Mouse (Mus musculus) urinary bladder, postnatal 25 days (tissue): ENCODE data around the gene Pomc.
A peak's percentile ranks its signal among the peaks of the same experiment; 100 is the strongest.
"Not testable (repeated sequence)": the region's sequence is repeated elsewhere in the genome, so short reads cannot be mapped to it uniquely, and the experiment has no call there.

ENCODE experiments used
- DNase-seq: peaks from one replicate; pipeline ENCODE4 v3.0.0; 2022; ENCODE audit warnings: low spot score

Pomc gene

DNA sequence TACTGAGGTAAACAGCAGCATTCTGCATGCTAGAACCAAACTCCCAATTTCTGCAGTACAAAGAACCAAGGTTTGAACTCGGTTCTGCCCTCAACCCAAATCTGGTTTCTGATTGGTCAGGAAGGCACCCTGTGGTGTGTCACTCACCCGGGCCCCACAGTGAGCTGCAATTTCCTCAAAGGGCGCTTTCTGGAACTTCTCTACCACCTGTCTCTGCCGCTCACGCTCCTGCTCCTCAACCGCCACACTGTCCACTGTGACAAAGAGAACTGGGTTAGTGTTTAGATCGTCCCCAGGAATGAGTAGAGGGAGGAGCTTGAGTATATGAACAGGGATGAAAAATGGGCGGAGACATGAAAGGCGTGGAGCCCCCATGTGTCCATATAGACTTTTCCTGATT, 13.6 kb downstream of the Pomc start:
- no peak for DNase-seq

GRCm38 (mm10) chr12:3973169-3973568, 18.4 kb downstream of the Pomc start:
- not testable (repeated sequence) for DNase-seq

DNA sequence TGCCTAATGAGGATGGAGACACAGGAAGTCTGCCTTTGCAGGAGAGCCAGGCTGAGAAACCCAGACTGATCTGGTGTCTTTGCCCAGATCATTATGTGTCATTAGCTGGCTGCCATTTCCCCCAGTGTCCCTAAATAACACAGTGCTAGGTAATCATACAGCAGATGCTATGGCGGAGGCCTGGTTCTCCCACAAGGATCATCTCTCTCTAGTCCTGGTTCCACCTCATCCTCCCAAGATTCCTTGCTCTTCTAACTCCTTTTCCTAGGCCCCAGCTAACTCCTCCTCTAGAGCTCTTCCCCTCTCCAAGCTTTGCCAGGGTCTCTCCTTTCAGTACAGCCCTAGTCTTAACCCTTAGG, 26.2 kb downstream of the Pomc start:
- DNase-seq, result no peak

DNA sequence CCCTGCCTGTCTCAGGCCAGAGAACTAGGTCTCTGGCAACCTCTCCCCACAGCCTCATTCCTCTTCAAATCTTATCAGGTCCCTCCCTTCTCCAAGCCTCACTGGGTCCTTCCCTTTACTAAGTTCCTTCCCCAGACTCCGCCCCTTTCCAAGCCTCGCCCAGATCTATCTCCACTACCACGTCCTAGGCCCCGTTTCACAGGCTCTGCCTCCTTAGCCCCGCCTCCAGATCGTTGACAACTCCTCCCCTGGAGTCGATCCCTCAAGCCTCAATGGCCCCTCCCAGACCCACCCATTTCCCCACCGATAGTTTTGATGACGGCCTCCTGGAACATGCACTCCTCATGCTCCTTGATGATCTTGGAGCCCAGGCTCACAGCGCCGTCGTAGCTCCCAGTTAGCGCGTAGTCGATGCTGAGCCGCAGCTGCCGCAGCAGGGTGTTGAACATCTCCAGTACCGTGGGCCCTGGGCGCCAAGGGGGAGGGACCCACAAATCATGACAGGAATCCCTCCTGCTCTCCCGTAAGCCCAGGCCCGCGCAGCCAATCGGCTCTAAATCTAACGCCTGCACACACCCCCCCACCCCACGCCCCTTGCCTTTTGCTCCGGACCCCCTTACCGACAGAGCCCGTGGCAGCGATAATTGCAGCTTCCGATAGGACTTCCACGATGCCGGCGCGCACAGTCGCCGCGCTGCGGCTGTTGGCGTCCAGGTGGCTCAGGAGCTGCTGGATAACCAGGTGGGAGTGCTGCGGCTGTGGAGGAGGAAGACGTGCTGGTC, 26.8 kb downstream of the Pomc start:
- peak; percentile 72 for DNase-seq

DNA sequence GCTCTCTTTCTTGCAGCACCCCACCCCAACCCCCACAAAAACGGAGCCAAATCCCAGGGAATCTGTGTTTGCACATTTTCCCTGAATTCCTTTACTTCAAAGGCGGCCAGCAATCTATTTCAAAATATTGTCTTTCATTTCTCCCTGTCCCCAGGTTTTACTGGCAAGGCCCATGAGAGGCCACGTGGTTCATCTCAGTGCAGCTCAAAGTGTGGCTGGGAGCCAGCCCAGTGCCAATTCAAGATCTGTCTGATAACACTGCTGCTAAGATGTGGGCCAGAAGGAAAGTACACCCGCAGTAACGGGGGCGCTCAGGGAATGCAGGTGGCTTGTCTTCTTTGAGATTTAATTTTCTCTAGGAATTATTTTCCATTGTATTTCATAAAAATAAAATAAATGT, 27.5 kb downstream of the Pomc start:
- DNase-seq, result peak; percentile 23

- DNase-seq, result peak; percentile 68
Measured at GRCm38 (mm10) chr12:3983736-3984135, 29.0 kb downstream of the Pomc start.

- no peak for DNase-seq
Measured at GRCm38 (mm10) chr12:3984446-3984845, 29.7 kb downstream of the Pomc start.

GRCm38 (mm10) chr12:3989943-3990342, 35.2 kb downstream of the Pomc start:
- no peak for DNase-seq

DNA sequence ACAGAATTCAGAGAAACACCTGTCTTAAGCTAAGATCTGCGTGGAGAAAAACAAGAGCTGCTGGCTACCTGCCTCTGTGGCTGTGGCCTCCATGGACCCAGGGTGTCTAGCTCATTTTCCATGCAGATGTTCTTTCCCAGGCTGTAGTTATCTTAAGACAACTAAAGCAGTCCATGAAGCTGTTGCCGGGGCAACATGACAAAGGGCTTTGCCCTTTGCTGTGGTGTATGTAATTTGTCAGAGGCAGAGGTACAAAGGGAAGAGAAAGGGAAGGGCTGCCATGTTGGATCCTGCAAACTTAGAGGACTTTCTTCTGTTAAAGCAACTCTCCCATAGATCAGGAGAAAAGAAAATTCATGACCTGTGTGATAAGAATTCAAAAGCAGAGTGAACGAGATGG, 36.3 kb downstream of the Pomc start:
- DNase-seq, result no peak

- DNase-seq, result no peak
Measured at GRCm38 (mm10) chr12:3996749-3997148, 42.0 kb downstream of the Pomc start.

DNA sequence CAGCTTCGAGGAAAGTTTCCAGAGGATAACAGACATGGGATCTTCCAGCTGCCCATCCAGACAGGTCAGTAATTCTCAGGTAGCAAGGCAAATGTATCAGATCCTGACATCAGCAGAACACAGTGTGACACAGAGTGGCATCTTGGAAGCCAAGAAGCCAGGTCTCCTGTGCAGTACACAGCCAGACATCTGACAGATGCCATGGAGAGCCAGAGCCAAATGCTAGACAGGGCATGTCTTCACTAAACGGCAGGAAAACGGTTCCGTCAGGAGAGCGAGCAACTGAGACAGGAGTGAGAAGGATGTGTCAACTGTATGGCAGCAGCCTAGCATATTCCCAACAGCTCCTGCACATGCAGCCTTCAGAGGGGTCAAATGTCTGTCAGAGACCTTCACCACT, 45.7 kb downstream of the Pomc start:
- DNase-seq, result no peak

GRCm38 (mm10) chr12:4004648-4005047, 49.9 kb downstream of the Pomc start:
- no peak for DNase-seq

DNA sequence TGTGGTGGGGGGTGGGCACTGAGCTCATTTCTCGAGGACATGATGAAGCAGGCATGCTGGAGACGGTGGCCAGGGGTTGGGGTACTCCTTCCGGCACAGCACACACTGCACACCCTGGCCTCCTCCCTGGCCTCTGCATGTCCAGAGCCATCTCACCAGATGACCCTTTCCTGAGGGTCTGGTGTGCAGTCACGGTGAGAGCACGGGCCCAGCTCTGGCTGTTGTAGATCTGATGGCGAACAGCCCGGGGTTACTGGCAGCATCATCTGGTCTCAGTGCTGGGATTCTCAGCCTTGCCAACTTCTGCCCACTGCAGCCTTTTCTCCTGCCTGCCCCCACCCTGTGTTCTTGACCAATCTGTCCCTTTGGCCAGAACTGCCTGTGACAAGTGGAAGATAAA, 51.3 kb downstream of the Pomc start:
- no peak for DNase-seq

DNA sequence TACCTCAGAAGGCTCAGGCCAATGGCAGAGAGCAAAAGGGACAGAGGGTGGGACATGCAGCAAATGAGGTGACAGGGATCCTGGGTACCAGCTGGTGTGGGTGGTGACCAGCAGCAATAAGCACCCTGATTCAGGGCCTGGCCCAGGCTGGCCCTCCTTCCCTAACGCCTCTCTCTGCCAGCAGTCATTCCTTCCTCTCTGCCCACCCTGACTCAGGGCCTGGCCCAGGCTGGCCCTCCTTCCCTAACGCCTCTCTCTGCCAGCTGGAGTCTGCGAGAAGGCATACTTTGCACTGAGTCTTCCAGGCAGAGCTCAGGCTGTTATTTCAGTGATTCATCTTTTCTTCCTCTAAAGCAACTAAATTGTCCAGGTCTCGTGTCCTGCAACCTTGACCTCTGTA, 52.4 kb downstream of the Pomc start:
- no peak for DNase-seq

- DNase-seq, result no peak
Measured at GRCm38 (mm10) chr12:4007766-4008165, 53.0 kb downstream of the Pomc start.

GRCm38 (mm10) chr12:4008731-4009130, 54.0 kb downstream of the Pomc start:
- DNase-seq, result no peak
